Comparison of ENCODE assay signal across 9 mouse cellular contexts in the genomic region with DNA sequence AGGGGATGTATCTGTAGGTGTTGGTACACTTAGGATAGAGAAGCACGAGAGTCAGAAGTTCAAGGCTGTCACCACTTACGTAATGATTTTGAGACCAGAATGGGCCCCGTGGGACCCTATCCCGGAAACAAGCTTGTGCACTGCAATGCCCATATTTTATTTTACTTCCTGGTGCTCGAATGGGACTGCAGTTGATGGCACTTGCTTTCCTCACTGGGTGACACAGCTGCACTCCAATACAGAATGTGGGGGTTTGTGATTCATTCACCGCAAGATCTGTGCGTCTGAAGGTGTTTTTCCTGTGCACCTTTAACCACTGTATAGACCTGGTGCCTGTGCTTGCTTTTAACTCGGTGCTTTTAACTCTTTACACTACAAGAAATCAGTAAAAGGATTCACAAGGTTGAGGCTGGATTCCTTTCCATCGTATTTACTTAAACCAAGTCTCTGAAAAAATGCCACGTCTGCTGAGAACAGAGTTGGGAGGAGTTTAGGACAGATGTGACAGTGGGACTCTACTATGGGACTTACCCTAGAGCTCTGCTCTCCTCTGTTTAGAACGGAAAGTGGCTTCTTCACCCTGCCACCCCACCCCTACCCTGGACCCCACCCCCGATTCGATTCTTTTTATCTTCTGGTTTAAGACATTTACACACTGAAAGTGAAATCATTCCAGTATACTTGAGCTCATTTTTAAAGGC.
DNase-seq lines count a peak whose midpoint lies in the region; ATAC-seq lines count a peak whose summit lies in the region.
"Had no signal": no experiment of that assay in that cellular context is flagged by ENCODE, and none has a peak within 500 bp of the region (broad histone marks: within the 10 kb centered on the region; RNA-seq: fewer than 3 reads in every experiment).

No protein-coding gene starts in this region.

- H3K9me3 ChIP-seq in intestine, embryonic 15.5 days, result no peaks in the 10 kb centered on the region
- H3K9me3 ChIP-seq: embryonic facial prominence, embryonic 13.5 days had no signal

- no peak overlapping the region for H3K27ac ChIP-seq in intestine, embryonic 15.5 days
- H3K27ac ChIP-seq: embryonic facial prominence, embryonic 13.5 days had no signal

- no peak overlapping the region for H3K4me3 ChIP-seq in intestine, embryonic 15.5 days (replicated peaks)
- H3K4me3 ChIP-seq: embryonic facial prominence, embryonic 13.5 days had no signal

- peak; percentile 13 to 42 for DNase-seq in adrenal gland, adult (ENCODE audit: inconsistent age in 2 of 2, low spot score in 1 of 2)
- no peak for DNase-seq in adrenal gland, postnatal 25 days
- DNase-seq in spleen, adult 12 weeks (ENCODE audit: low spot score), result peak; percentile 38
- DNase-seq in spleen, postnatal 14 days (ENCODE audit: low spot score in 2 of 2), result no peak
- DNase-seq in skeletal muscle tissue, adult 2 months (ENCODE audit: low read depth, low spot score), result peak; percentile 48
- no peak for DNase-seq in cerebellum, adult 11-12 months

- no peaks in the 10 kb centered on the region for H3K36me3 ChIP-seq in intestine, embryonic 15.5 days
- H3K36me3 ChIP-seq: embryonic facial prominence, embryonic 13.5 days had no signal

- H3K4me1 ChIP-seq in intestine, embryonic 15.5 days (replicated peaks), result 0 out of 2 replicates have a peak, but pooled peaks cover 6% of the 10 kb centered on the region
- H3K4me1 ChIP-seq: embryonic facial prominence, embryonic 13.5 days had no signal

- 60% methylated on average over 13 of the region's 13 CpGs for WGBS in intestine, embryonic 15.5 days

- H3K9ac ChIP-seq in intestine, embryonic 15.5 days, result no peak overlapping the region
- H3K9ac ChIP-seq: embryonic facial prominence, embryonic 13.5 days had no signal

- no peaks in the 10 kb centered on the region for H3K27me3 ChIP-seq in intestine, embryonic 15.5 days (replicated peaks)
- H3K27me3 ChIP-seq: embryonic facial prominence, embryonic 13.5 days had no signal

- no peak for ATAC-seq in megakaryocyte progenitor cell, adult 5-6 weeks (replicated peaks; ENCODE audit: poor library complexity)
- ATAC-seq in intestine, embryonic 15.5 days, result no peak

- H3K4me2 ChIP-seq in intestine, embryonic 15.5 days (replicated peaks), result no peak overlapping the region
- H3K4me2 ChIP-seq: embryonic facial prominence, embryonic 13.5 days had no signal

Comparison
In these comparisons a context has a peak if more than half of its experiments do, and no peak if none do; other contexts are left out.
1. DNase-seq: peak in adrenal gland, adult (2 of 2), spleen, adult 12 weeks (single experiment) and skeletal muscle tissue, adult 2 months (single experiment); none in adrenal gland, postnatal 25 days (single experiment), spleen, postnatal 14 days (0 of 2) and cerebellum, adult 11-12 months (single experiment).